Comparison of ENCODE assay signal across 17 mouse cellular contexts in genomic region chr6:99606079-99606478, GRCm38 (mm10).
DNase-seq lines count a peak whose midpoint lies in the region; ATAC-seq and TF ChIP-seq lines count a peak whose summit lies in the region.
"Had no signal": no experiment of that assay in that cellular context is flagged by ENCODE, and none has a peak within 500 bp of the region (broad histone marks: within the 10 kb centered on the region; RNA-seq: fewer than 3 reads in every experiment).

No protein-coding gene starts in this region.

- no peak overlapping the region for H3K9ac ChIP-seq in forebrain, embryonic 16.5 days (replicated peaks; ENCODE audit: low read depth, low read length)
- H3K9ac ChIP-seq in forebrain, embryonic 11.5 days (ENCODE audit: low read length) = no peak overlapping the region
- H3K9ac ChIP-seq: embryonic facial prominence, embryonic 12.5 days; forebrain, embryonic 15.5 days had no signal

- WGBS in forebrain, embryonic 16.5 days = 52% methylated on average over 7 of the region's 7 CpGs
- 76% methylated on average over 7 of the region's 7 CpGs for WGBS in forebrain, embryonic 11.5 days

- no peaks in the 10 kb centered on the region for H3K27me3 ChIP-seq in forebrain, embryonic 16.5 days (replicated peaks; ENCODE audit: control insufficient read depth, insufficient read depth, low read length)
- H3K27me3 ChIP-seq in forebrain, embryonic 11.5 days (ENCODE audit: control insufficient read depth, insufficient read depth, low read length) = no peaks in the 10 kb centered on the region
- H3K27me3 ChIP-seq: embryonic facial prominence, embryonic 12.5 days; forebrain, embryonic 15.5 days had no signal

- intact Hi-C loops in gastrocnemius, adult 2 months (cut with DNase I) = loop anchor here (10.0 kb wide), 1 partner anchor 631 kb away; no protein-coding TSS in a partner anchor
- intact Hi-C loops in gastrocnemius, postnatal 36 days (cut with DNase I) = no loop called here

- peak; percentile 67 for ATAC-seq in forebrain, embryonic 16.5 days
- ATAC-seq in forebrain, embryonic 11.5 days (replicated peaks; ENCODE audit: low FRiP score) = no peak
- ATAC-seq: forebrain, embryonic 15.5 days had no signal

- no peak for TF ChIP-seq CTCF in gastrocnemius, adult 2 months (IDR thresholded peaks at IDR 0.05)
- no peak for TF ChIP-seq CTCF in brain, embryonic 14.5 days (IDR thresholded peaks at IDR 0.05; ENCODE audit: borderline replicate concordance, extremely low read depth, insufficient read depth, insufficient read length)

- H3K36me3 ChIP-seq in forebrain, embryonic 16.5 days (ENCODE audit: control insufficient read depth, insufficient read depth) = no peaks in the 10 kb centered on the region
- no peaks in the 10 kb centered on the region for H3K36me3 ChIP-seq in forebrain, embryonic 11.5 days (ENCODE audit: control insufficient read depth, insufficient read depth, low read length)
- H3K36me3 ChIP-seq: embryonic facial prominence, embryonic 10.5 days; embryonic facial prominence, embryonic 12.5 days; forebrain, embryonic 15.5 days had no signal

- no peak for TF ChIP-seq POLR2A in brain, embryonic 14.5 days (IDR thresholded peaks at IDR 0.05; ENCODE audit: borderline replicate concordance, extremely low read depth, insufficient read depth, insufficient read length, poor library complexity, severe bottlenecking)

- H3K4me3 ChIP-seq in forebrain, embryonic 16.5 days (replicated peaks; ENCODE audit: low read length) = no peak overlapping the region
- no peak overlapping the region for H3K4me3 ChIP-seq in forebrain, embryonic 11.5 days (ENCODE audit: low read depth, low read length)
- no peak overlapping the region for H3K4me3 ChIP-seq in gastrocnemius, adult 2 months
- H3K4me3 ChIP-seq: embryonic facial prominence, embryonic 10.5 days; embryonic facial prominence, embryonic 12.5 days; forebrain, embryonic 15.5 days had no signal

- H3K4me1 ChIP-seq in forebrain, embryonic 16.5 days (replicated peaks; ENCODE audit: control insufficient read depth, insufficient read depth, low read length) = no peaks in the 10 kb centered on the region
- no peaks in the 10 kb centered on the region for H3K4me1 ChIP-seq in forebrain, embryonic 11.5 days (replicated peaks; ENCODE audit: control insufficient read depth, insufficient read depth, low read length)
- H3K4me1 ChIP-seq: forebrain, embryonic 15.5 days had no signal

- H3K9me3 ChIP-seq in forebrain, embryonic 16.5 days (ENCODE audit: control insufficient read depth, low read length) = no peaks in the 10 kb centered on the region
- H3K9me3 ChIP-seq in forebrain, embryonic 11.5 days (ENCODE audit: control insufficient read depth, low read length) = no peaks in the 10 kb centered on the region
- H3K9me3 ChIP-seq: embryonic facial prominence, embryonic 10.5 days; embryonic facial prominence, embryonic 12.5 days; forebrain, embryonic 15.5 days had no signal

- H3K27ac ChIP-seq in forebrain, embryonic 16.5 days (ENCODE audit: low read length) = no peak overlapping the region
- H3K27ac ChIP-seq in forebrain, embryonic 11.5 days (ENCODE audit: low read depth, low read length) = no peak overlapping the region
- peak overlapping the region; percentile 31; the same call in 1 of the 2 replicates for H3K27ac ChIP-seq in gastrocnemius, adult 2 months
- H3K27ac ChIP-seq: embryonic facial prominence, embryonic 10.5 days; embryonic facial prominence, embryonic 12.5 days; forebrain, embryonic 15.5 days had no signal

- no peak for DNase-seq in forebrain, embryonic 11.5 days (ENCODE audit: low spot score)
- peak; percentile 22 for DNase-seq in gastrocnemius, adult 2 months
- DNase-seq in gastrocnemius, postnatal 36 days = no peak
- peak; percentile 57 for DNase-seq in brain, embryonic 14.5 days (ENCODE audit: low read depth)
- DNase-seq in cerebellum, adult 11-12 months = no peak
- DNase-seq: adrenal gland, adult 2 months; adrenal gland, postnatal 10 days; adrenal gland, postnatal 25 days; cerebellum, adult 11 months; cerebellum, adult 2 months; cerebellum, adult 9-10 months; cerebellum, postnatal 10 days; cerebellum, postnatal 25 days had no signal

- no peak overlapping the region for H3K4me2 ChIP-seq in forebrain, embryonic 16.5 days (ENCODE audit: low read length)
- no peak overlapping the region for H3K4me2 ChIP-seq in forebrain, embryonic 11.5 days (ENCODE audit: low read depth, low read length, severe bottlenecking)
- H3K4me2 ChIP-seq: embryonic facial prominence, embryonic 12.5 days; forebrain, embryonic 15.5 days had no signal

Comparison
In these comparisons a context has a peak if more than half of its experiments do, and no peak if none do; other contexts are left out.
1. DNase-seq: peak in gastrocnemius, adult 2 months (single experiment) and brain, embryonic 14.5 days (single experiment); none in forebrain, embryonic 11.5 days (single experiment), gastrocnemius, postnatal 36 days (0 of 2) and cerebellum, adult 11-12 months (single experiment).